Mouse (Mus musculus) midbrain, embryonic 11.5 days (tissue): ENCODE measurements at regions not wholly inside any gene's neighbourhood (a gene's known extent, or its start where the extent isn't known, plus 50 kb on each side); places are given as distances from the start of the nearest gene placed in this dataset.

Source experiments
- ATAC-seq: fragments of 200-750 bp; cut with Nextera tagmentation; 2 replicates; pipeline ENCODE4 v1.8.0; 2017; ENCODE audit warnings: moderate TSS enrichment, moderate library complexity; ENCODE audit not compliant: low FRiP score
- DNase-seq: peaks from one replicate; pipeline ENCODE4 v3.0.0; 2015; ENCODE audit warnings: low spot score; ENCODE audit errors: missing footprints
- H3K27ac ChIP-seq: fragments of 300-500 bp; sonication (generic); 2 replicates; pipeline ENCODE4 v1.5.1; 2014; ENCODE audit warnings: low read depth, low read length
- H3K27me3 ChIP-seq: fragments of 300-500 bp; sonication (generic); 2 replicates; pipeline ENCODE4 v1.6.1; 2014; ENCODE audit warnings: mild to moderate bottlenecking, low read length, moderate library complexity, mixed read lengths; ENCODE audit not compliant: control insufficient read depth, insufficient read depth
- H3K36me3 ChIP-seq: fragments of 300-500 bp; sonication (generic); 2 replicates; pipeline ENCODE4 v1.6.1; 2014; ENCODE audit warnings: mild to moderate bottlenecking, low read length, moderate library complexity, mixed read lengths; ENCODE audit not compliant: control insufficient read depth, insufficient read depth
- H3K4me1 ChIP-seq: fragments of 300-500 bp; sonication (generic); 2 replicates; pipeline ENCODE4 v1.6.1; 2014; ENCODE audit warnings: low read length; ENCODE audit not compliant: control insufficient read depth, insufficient read depth
- H3K4me2 ChIP-seq: fragments of 300-500 bp; sonication (generic); 2 replicates; pipeline ENCODE4 v1.6.1; 2014; ENCODE audit warnings: mild to moderate bottlenecking, moderate library complexity
- H3K4me3 ChIP-seq: fragments of 300-500 bp; sonication (generic); 2 replicates; pipeline ENCODE4 v1.5.1; 2014; ENCODE audit warnings: low read depth, low read length
- H3K9ac ChIP-seq: fragments of 300-500 bp; sonication (generic); 2 replicates; pipeline ENCODE4 v1.6.1; 2014; ENCODE audit warnings: low read length
- H3K9me3 ChIP-seq: fragments of 300-500 bp; sonication (generic); 2 replicates; pipeline ENCODE4 v1.6.1; 2016; ENCODE audit warnings: low read length; ENCODE audit not compliant: control insufficient read depth
- WGBS: fragments of 180-500 bp; shearing (Covaris S2); extraction: QIAGEN DNeasy Blood & Tissue Kit; methylation state at CpG from one replicate; pipeline ENCODE4 v1.1.7; 2014; 5-methylcytosine and 5-hydroxymethylcytosine counted together

DNA sequence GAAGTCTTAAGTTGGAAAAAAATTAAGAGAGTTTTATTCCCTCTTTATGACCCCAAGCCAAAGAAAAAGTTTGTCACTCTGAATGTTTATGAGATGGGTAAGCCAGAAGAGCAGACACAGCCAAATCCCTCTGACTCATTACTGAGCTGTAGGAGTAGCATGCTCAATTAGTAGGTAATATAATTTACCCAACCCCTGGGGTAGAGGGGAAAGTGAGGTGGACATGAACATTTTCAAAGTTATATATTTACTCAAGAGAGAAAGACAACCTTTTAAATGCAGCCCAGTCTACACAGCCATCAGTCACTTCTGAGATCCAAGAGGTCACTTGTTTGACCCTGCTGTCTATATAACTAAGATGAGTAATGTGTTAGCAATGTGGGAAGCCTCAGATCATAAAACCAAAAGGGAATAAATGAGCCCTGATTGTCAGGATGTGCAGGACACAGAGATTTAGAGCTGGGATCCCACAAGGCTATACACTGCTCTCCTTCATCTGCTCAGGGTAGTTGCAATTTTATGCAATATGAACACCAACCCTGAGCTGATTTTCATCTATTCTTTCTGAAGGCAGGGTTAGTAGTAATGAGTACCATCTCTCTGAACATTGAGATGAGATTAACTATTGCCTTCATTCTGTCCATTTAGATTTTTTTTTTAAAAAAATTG is 114.7 kb upstream of the Ndp start:
- ATAC-seq (no peak), DNase-seq (no peak)
- H3K9ac ChIP-seq: no peak overlapping the region
- H3K9me3 ChIP-seq: no peaks in the 10 kb centered on the region
- no peak overlapping the region for H3K27ac ChIP-seq
- no peaks in the 10 kb centered on the region for H3K4me1 ChIP-seq
- H3K27me3 ChIP-seq: no peaks in the 10 kb centered on the region
- H3K4me2 ChIP-seq: no peak overlapping the region
- H3K36me3 ChIP-seq: no peaks in the 10 kb centered on the region
- no peak overlapping the region for H3K4me3 ChIP-seq

DNA sequence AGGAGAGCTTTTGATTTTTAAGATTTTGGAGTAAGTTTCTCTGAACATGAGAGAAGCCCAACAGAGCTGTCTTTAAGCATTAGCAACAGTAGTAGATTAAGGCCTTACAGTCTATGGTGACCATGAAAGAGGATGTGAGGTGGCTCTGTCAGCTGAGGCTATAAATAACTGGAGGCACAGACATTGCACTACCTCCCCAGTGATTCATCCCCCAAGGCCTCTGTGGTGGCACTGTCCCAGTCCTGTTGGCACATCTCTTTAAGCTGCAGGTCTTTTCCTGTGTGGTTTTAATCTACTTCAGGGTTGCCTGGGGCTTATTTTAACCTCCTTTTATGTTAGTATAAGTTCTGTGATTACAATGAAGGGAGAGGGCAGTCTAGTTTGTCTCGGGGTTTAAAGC is 106.2 kb upstream of the Ndp start:
- no peak overlapping the region for H3K27ac ChIP-seq
- H3K4me3 ChIP-seq: no peak overlapping the region
- DNase-seq (no peak), ATAC-seq (no peak)
- H3K9ac ChIP-seq: no peak overlapping the region
- H3K9me3 ChIP-seq: no peaks in the 10 kb centered on the region
- no peak overlapping the region for H3K4me2 ChIP-seq
- no peaks in the 10 kb centered on the region for H3K36me3 ChIP-seq
- H3K4me1 ChIP-seq: no peaks in the 10 kb centered on the region
- H3K27me3 ChIP-seq: no peaks in the 10 kb centered on the region
- 88% methylated on average over 1 of the region's 1 CpGs for WGBS

DNA sequence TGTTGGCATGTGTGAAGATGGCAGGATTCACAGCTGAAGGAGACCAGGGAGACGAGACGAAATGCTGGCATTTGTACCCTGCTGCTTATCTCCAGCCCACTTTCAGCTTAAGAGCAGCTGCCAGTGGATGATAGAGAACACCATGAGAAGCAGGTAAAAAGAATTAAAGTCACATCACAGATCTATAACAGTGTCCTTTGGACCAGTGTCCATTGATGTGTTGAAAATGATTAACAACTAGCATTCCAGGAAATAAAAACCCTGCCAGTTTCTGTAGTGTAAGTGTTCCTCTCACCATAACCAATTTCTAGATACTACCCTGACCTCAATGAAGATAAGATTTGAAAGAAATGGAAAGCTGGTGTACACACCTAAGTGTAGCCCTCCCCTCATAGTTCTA is 97.6 kb upstream of the Ndp start:
- DNase-seq (no peak), ATAC-seq (no peak)
- no peak overlapping the region for H3K4me2 ChIP-seq
- H3K4me3 ChIP-seq: no peak overlapping the region
- H3K27me3 ChIP-seq: no peaks in the 10 kb centered on the region
- no peaks in the 10 kb centered on the region for H3K9me3 ChIP-seq
- no peaks in the 10 kb centered on the region for H3K4me1 ChIP-seq
- H3K27ac ChIP-seq: no peak overlapping the region
- no peak overlapping the region for H3K9ac ChIP-seq
- 82% methylated on average over 2 of the region's 2 CpGs for WGBS
- H3K36me3 ChIP-seq: no peaks in the 10 kb centered on the region

DNA sequence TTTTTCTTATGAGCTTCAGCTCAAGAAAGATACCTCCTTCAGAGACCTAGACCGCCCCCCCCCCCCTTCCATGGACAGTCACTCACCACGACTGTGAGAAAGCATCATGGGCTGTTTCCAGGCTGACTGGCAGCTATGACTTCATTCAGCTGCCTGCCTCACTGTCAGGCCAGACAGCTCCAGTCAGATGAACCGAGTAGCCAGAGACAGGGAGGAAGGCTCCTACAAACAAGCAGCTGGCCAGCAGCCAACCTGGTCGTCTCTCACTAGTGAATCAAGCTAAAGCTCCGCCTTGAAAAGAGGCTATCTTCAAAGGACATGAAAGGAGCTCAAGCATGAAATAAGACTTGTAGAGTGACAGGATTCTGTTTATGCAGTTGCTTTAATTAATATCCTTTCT is 87.0 kb upstream of the Ndp start:
- Histone ChIP-seq H3K27ac (no peak overlapping the region), H3K27me3 (no peaks in the 10 kb centered on the region), H3K4me3 (no peak overlapping the region), H3K9ac (no peak overlapping the region), H3K9me3 (no peaks in the 10 kb centered on the region), H3K36me3 (no peaks in the 10 kb centered on the region), H3K4me1 (no peaks in the 10 kb centered on the region), H3K4me2 (no peak overlapping the region)
- DNase-seq (no peak), ATAC-seq (peak; percentile 73)
- WGBS: 24% methylated on average over 5 of the region's 5 CpGs
